Mouse (Mus musculus) 416B (cell line): Measurements from ENCODE around the gene Trmt1.
A peak's percentile ranks its signal among the peaks of the same experiment; 100 is the strongest.
"Not testable (repeated sequence)": the region's sequence is repeated elsewhere in the genome, so short reads cannot be mapped to it uniquely, and the experiment has no call there.

ENCODE experiments used
- DNase-seq: peaks from one replicate; pipeline ENCODE4 v3.0.0; 2011; ENCODE audit warnings: low read depth

The Trmt1 gene

DNA sequence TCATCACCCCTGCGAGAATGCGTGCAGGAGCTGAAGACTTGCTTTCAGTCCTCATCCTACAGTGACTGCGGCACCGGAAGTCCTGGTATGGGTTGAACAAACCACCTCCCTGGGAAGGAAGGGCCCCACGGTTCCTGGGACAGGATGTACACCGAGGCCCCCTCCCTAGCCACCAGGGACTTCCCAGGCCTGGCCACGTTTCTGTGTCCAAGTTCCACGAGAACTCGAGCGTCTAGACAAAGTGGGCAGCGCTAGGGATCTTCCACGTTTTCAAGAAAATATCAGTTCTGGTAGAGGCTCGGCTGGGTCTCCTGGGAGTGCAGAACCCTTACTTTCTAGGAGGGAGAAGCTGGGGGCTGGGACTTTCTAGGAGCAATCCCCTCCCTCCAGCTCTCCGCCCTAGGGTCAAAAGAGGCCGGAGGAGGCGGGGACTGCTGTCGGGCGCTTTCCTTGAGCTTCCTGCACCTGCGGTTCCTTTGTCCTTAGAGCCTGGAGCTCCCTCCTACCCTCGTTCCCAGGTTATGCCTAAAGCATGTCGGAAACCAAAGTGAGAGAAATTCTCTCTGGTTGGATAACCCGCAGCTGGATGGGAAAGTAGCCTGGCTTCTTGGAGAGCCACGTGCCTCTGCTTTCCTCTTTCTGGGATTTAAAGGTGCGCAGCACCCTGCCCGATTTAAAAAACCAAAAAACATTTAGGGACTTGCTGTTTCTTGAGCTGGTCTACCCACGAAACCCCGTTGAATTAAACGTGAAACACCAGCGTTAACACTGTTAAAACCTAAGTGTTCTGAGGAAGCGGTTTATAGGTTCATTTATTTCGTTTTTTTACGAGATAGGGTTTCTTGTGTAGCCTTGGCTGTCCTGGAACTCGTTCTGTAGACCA lies 25.9 kb upstream of the Trmt1 start:
- peak; percentile 91 for DNase-seq

DNA sequence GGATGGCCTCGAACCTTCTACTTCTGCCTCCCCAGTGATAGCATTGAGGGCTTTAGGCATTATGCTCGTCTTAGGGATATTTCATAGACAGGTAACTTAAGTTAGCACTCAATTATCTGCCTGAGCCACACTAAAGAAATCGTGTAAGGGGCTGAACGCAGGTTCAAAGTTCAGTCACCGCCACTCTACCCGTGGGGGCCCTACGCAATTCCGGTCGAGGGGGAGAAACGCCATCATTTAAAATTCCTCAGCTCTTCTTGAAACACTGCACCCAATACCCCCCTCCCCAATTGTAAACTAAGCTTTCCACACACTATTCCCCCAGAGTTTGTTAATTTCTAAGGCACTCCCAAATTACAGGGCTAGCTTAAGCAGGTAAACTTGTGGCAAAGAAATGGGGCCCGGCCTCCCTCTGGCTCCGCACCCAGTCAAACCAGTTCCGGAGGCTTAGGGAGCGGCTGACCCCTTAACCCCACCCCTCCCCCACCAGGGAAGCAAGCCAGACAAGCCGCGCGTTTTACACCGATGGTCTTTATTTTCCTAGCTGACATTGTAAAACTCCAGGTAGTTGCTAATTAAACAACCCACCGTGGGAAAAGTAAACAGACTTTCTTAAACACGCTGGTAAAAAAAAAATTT lies 25.2 kb upstream of the Trmt1 start:
- DNase-seq, result peak; percentile 72

DNA sequence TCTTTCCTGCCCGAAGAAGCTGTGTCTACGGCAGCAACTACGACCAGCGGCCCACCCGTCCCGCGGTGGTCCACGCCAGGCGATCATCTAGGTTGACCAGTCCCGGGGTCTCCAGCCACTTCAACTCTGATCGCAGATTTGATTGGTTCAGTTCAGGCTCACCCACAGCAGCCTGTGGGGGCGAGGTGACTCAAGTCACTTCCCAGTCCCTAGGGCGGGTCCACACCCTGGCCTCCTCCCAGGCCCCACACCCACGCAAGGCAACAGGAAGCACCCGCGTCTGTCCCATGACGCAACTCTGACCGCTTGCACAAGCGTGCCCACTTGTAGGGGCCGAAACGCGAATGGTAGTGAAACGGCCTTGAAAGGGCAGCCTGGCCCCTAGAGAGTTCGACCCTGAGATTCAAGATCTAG lies 24.6 kb upstream of the Trmt1 start:
- DNase-seq, result peak; percentile 96

DNA sequence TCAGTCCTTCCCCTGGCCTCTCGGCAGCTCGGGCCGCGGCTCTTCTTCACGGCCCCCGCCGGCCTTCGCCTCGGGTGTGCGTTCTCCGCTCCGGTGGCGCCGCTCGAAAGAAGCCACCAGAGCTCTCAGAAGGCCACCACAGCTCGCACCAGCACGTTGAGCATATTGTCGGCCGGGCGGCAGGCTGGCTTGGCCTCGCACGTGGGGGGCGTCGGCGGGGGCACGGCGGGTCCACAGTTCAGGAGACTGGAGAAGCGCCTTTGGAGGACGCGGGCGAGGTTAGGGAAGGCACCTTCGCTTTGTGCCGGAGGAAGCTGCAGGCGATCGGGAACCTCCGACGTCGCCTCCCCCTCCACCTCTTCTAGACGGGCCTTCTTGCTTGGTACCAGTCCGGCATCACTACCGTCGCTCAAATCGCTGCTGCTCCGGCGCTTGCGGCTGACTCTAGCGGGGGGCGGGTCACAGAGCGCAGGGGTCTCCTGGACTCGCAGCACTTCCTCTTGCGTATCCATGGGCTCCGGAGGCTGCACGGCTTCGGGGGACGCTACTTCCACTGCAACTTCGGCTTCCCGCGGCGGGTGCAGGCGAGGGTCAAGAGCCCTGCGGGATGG lies 24.0 kb upstream of the Trmt1 start:
- peak; percentile 76 for DNase-seq

DNA sequence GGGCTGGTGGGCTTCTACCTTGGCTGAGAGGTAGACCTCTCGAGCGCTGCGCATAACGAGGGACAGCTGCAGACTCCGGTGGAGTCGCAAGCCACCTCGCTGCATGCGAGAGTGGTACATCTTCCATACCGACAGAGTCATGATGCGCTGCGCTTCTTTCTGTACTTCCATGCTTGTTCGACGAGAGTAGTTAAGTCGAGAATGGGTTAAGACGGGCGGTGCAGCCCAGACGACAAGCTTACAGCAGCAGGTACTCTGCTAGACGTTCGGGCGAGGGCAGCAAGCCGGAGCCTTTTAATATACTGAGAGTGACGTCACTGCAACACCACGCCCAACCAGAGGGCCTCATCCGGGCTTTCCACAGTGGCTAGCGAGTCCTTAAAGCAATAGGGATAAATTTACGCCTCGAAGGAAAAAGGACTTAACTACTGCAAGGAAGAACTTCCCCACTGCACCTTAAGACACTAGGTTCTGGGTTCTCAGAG lies 23.5 kb upstream of the Trmt1 start, which contains the start of gene Ier2:
Gene Ier2 (minus strand): TSS at position 272 of the 485 bp plus-strand sequence.
- DNase-seq, result peak; percentile 99

DNA sequence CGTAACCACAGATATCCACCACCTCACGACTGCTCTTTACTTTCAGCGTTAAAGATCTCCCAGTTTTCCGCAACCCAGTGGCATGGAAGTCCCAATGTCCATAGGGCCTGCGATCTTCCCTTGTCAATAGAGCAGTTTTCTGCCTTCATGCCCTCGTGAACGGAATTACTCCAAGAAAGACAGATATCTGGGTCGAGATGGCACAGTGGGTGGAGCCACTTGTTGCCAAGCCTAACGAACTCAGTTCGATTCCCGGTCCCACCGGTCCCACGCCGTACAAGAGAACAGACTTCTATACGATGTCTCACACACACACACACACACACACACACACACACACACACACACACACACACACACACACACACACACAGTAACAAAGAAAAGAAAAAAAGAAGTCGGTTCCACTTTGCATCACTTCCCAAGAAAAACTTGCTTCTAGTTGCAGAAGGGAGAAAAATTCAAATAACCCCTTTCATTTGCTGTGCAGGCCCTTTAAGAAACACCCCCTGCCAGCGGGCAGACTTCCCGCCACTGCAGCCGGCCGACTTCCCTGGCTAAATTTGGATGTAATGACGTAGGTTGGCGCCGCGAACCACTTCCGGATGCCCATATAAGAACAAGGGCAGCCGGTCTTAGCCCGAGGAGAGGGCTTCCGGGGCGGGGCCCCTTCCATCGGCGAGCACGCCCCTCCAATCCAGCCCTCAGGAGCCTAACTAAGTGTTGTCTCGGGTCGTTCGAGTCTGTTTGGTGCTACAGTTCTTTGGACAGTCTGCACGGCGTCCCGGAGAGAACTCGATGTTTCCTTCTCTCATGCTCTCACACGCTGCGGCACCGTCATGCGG lies 22.4 kb upstream of the Trmt1 start:
- peak; percentile 100 for DNase-seq

DNA sequence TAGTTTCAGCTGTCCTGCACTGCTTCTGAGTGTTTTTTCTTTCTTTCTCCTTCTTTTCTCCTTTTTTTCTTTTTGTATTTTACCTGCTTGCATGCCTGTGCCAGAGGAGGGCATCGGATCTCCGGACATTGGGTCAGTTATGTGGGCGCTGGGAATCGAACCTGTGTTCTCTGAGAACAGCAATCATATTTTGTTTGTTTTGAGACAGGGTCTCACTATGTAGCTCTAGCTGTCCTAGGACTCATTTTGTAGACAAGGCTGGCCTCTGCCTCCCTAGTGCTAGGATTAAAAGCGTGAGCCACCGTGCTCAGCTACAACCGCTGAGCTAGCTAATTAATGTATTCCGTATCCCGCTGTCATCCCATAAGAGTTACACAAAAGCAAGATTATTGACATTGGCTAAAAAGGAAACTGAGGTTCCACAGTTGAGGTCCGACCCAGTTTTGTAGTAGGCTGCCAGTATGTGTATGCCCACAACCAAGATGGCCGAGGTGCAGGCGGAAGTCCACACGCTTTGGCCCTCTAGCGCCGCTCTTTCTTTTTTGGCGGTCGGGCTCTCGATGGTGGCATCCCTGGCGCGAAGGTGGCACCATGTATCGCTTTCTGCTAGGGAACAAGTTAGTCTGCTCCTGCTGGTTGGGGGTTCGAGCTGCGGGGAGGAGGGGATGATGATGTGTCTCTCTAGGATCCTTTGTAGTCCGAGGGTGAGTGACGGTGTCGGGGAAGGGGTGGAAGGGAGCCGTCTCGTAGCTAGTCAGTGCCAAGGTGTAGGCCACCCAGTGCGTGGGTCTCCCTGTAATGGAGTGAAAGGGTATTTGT lies 21.3 kb upstream of the Trmt1 start:
- peak; percentile 90 for DNase-seq

DNA sequence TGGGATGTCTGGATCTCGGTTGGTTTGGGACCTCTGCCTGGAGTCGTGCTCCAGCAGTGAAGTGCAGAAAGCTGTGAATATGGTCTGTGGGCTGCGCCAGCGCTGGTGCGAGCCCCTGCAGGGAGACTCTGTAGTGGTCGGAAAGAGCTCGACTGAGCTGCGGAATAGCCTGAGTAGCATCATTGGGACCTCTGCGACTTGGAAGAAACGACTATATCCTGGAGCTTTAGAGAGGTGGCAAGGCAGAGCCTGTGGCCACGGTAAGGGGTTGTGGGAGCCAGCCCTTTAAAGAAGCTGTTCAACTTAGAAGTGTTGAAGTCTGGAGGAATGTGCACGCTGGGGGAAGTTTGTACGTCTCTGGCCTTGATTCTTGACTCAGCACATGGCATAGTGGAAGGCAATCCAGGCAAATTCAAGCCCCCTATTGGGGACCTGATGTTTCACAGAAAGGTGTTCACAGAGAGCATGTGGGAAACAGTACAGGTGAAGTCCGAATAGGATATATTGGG lies 20.7 kb upstream of the Trmt1 start:
- peak; percentile 69 for DNase-seq

DNA sequence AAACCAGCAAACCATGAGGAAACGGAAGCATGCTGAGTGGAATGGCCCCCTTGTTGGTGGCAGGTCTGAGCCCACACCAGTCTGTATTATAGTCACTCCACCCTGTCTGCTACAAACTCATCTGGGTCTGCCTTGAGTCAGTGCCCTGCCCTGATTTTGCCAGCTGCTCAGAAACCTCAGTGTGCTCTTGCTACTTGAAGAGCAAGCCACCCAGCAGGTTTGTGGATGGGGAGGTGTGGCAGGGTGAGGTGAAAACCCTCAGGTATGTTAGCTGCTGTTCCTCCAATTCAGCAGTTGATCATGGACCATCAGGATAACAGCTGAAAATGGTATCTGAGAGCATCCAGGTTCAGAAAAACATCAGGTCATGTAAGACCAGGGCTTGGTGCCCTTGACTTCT lies 18.0 kb upstream of the Trmt1 start:
- DNase-seq, result no peak

DNA sequence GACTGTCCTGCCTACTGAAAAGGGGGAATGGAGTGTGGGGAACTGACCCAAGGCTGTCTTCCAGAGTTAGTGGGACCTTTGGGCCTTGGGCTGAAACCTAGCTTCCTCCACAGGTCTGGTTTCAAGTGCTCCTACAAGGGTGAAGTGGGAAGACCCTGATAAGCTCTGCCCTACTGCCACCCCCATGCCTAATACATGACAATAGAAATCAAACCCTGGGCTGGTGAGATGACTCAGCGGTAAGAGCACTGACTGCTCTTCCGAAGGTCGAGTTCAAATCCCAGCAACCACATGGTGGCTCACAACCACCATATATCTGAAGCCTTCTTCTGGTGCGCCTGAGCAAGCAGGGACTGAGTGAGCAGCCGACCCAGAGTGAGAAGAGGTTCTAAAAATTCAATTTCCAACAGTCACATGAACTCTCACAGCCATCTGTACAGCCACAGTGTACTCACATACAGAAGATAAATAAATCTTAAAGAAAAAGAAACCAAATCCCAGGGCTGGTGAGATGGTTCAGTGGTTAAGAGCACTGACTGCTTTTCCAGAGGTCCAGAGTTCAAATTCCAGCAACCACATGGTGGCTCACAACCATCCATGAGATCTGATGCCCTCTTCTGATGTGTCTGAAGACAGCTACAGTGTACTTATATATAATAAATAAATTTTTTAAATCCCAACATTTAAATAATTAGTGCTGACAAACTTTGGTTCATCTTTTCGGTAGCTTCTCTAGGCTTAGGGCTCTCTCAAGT lies 17.2 kb upstream of the Trmt1 start:
- DNase-seq, result peak; percentile 41

DNA sequence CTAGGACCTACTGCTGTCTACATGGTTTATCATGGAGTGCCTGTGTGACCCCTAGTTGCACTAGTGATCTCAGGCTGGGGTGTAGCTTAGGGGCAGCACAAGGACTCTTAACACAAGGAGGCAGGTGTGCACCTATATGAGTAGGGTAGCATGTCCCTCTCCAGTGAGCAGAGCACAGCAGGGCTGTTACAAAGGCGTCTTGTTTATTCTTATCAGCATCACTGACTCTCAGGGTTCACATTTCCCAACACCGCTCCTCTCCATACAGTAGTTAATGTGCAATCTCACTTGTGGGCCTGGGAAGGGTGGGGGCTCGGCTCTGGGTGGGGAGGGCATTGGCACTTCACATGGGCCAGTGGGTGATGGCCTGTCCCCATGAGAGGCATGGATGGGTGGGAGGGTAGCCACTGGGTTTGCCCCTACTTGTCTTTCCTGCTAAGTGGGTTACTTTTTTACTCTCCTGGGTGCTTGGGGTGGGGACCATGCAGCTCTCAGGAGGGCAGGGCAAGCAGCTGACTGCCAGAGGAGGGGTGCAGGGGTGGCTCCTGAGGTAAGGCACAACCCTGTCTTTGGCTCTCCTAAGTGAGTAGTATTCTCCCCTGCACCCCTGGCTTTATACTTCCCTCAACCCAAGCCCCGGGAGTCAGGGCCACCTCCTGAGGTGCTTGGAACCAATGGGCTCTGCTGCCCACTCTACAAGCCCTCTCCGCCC lies 15.7 kb upstream of the Trmt1 start:
- not testable (repeated sequence) for DNase-seq

DNA sequence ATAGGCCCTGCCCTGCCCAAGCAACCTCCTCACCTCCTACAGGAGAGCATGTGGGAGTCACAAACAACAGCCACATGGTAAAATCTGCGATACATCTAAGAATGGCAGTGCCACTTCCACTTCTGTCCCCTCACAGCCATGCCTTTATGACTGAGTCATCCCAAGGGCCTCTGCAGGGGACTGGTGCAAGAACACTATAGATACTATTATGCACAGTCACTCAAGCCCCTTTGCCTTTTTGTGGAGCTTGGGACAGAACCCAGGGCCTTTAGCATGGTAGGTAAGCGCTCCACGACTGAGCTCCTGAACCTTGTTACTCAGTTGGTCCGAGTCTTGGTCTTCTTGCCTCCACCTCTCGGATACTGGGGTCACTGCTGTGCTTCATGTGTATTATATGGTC lies 8.8 kb upstream of the Trmt1 start:
- no peak for DNase-seq

DNA sequence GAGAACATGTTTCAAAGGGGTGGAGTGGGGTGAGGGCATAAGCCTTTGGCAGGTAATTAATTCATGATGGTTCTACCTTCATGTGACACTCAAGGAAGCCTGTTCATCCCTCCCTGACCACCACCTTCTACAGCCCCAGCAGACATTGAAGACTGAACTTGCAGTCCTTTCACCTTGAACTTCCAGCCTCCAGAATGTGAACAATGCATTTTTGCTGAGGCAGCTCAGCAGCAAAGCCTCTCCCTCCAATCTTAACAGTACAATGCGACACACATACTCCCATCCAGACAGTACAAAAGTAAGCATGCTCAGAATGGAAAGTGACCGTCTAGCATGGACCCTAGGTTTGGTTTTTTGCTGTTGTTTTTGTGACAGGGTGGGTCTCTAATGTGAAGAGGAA lies 4.6 kb upstream of the Trmt1 start:
- DNase-seq, result no peak

DNA sequence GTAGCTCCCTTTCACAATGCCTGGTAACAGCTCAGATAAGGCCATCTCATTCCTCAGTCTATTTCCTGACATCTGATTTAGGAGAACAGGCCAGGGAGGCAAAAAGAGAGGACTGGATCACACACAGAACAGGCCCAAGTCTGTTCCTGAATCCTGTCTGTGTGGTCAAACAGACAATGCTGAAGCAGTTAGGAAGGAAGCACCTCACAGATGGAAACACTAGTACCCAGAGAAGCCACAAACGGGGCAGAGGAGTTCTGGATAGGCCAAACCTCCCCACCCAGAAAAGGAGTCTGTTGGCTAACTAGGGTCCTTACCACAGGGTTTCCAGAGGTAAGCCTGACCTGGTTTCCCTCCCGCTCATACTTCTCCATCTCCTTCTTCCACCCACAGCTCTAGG lies 3.9 kb upstream of the Trmt1 start:
- peak; percentile 70 for DNase-seq

DNA sequence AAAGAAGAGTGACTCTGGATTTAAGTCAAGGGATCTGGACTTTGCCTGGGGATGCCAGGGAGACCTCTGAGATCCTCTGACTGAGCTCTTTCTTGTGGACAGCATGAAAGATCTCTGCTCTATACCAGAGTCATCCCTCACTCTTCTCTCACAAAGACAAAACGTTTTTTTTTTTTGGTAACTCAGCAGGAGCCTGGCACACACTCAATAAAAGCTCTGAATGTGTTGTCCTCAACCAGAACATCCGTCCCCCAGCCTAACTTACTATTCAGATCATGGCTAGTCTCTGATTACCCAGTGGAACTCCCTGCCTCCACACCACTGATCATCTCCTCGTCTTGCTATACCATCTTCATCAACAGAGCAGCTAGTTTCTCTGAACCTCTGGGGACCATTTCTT lies 1.6 kb upstream of the Trmt1 start:
- no peak for DNase-seq

DNA sequence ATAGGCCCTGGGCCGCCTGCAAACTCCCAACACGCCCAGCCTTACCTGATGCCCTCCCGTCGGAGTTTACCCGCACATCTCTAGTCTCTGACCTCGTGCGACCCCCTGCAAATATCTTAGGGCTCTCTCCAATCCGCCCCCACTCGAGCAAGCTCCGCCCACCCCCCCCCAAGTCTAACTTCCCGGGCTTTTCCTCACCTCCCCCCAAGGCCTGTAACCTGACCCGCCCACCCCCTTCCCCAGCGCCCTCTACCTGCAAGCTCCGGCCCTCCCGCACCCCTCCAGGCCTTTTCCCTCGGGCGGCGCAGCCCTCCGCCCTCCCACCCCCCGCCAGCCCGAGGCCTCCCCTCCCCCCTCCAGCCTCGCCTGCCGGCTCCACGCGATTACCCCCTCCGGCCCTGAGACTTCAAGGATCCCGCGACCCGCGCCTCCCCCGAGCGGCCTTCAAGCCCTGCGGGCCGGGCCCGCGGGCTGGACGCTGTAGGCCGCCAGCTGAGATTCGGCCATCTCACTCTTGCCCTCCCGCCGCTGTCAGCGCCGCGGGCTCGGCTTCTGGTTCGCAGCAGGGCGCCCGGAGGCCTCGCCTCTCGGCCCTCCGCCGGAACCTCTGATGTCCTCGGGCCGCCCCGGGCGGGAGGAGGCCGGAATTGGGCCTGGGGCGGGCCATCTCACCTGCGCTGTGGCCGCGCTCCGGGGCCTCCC lies 1.0 kb downstream of the Trmt1 start:
- peak; percentile 80 for DNase-seq

DNA sequence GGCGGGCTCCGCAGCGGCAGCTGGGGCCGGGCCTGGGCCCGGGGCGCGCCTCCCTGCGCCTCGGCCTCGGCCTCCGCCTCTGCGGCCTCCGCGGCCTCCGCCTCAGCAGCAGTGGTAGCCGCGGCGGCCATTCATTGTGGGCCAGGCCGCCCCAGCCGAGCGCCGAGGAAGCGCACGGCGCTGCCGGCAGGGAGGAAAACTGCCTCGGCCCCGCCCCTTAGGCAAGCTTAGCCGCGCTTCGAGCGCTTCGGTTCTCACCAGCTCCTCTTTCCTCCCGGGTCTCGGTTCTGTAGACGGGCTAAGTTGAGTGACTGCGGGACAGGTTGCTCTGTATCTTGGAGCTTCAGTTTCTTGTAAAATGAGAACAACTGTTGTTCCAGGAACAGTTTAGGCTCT lies 1.6 kb downstream of the Trmt1 start, which contains the start of gene Nacc1:
Gene Nacc1 (minus strand): TSS at position 158 of the 396 bp plus-strand sequence.
- peak; percentile 86 for DNase-seq

DNA sequence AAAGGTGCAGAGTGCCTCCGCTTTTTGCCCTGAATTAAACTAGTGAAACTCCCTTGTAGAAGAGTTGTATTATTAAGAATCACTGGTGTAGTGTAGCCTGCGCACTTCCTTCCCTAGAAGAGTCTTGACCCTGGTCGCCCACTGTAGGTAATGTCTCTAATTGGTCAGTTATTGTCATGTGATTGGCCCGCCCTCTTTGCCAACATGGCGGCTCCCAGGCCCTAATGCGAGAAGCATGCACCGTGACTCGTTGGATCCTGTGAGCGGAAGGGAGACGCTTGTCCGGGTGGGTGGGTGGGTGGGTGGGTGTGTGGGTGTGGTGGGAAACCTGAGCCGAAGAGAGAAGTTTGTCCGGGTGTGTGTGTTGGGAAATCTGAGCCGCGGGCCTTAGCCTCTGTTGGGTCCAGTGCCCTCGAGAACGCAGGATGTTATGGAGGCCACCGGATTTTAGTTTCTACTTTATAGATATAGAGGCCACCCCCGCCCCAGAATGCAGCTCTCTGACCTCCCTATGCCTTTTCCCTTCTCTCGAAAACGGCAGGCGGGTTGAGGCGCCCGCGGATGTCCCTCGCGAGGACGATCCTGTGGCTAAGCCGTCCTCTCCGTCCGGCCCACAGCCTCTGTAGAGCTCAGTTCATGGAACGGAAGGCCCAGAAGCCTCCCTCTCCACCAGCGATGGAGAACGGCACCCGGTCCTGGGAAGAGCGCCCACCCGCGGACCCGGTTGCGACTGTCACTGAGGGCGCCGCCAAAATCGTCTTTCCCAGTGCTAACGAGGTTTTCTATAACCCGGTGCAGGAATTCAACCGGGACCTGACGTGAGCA lies 3.2 kb downstream of the Trmt1 start:
- DNase-seq, result peak; percentile 96
